In the genomic region with DNA sequence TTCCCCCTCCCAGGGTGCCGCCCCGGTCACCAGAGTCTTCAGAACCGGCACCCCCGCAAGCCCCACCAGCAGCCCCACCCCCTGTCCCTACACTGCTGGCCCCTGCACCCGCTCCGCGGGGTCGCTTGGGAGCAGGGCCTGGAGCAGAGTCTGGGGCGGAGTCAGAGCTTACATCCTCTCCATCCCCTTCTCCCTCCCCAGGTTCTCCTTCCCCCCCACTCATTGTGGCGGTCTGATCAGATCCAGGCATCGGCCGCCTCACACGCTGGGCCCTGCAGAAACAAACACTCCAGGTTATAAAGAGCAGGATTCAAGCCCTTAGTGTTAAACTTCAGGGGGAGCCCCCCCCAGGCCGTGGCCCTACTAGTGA, we compare ENCODE assay signal across 18 mouse cellular contexts. TPM values are rescaled to one million over a fixed set of nuclear protein-coding genes. Genes with fewer than 3 reads are reported as not detected.
DNase-seq lines count a peak whose midpoint lies in the region; ATAC-seq lines count a peak whose summit lies in the region.
"Had no signal": no experiment of that assay in that cellular context is flagged by ENCODE, and none has a peak within 500 bp of the region (broad histone marks: within the 10 kb centered on the region; RNA-seq: fewer than 3 reads in every experiment).

No protein-coding gene starts in this region.

- H3K4me1 ChIP-seq in midbrain, embryonic 12.5 days: peaks cover 35% of the 10 kb centered on the region
- peaks cover 32% of the 10 kb centered on the region for H3K4me1 ChIP-seq in midbrain, embryonic 14.5 days (ENCODE audit: control insufficient read depth, insufficient read depth, low read length)

- DNase-seq in cerebellum, adult 8-10 months: peak; percentile 18
- DNase-seq in cerebellum, adult 18-20 months: no peak
- peak; percentile 90 for DNase-seq in heart, adult 11 months
- DNase-seq in heart, postnatal 10 days: no peak
- DNase-seq in midbrain, embryonic 14.5 days: no peak
- DNase-seq in testis, postnatal 14 days (ENCODE audit: low spot score): peak; percentile 11
- no peak for DNase-seq in thymus, adult 18-20 months
- DNase-seq: adrenal gland, postnatal 36 days; liver, embryonic 13.5 days; right cerebral cortex, postnatal 14 days had no signal

- peaks cover 38% of the 10 kb centered on the region for H3K36me3 ChIP-seq in midbrain, embryonic 12.5 days
- H3K36me3 ChIP-seq in midbrain, embryonic 14.5 days (ENCODE audit: control insufficient read depth, insufficient read depth, low read length): peaks cover 25% of the 10 kb centered on the region

- no peaks in the 10 kb centered on the region for H3K27me3 ChIP-seq in midbrain, embryonic 12.5 days
- H3K27me3 ChIP-seq in midbrain, embryonic 14.5 days (ENCODE audit: control insufficient read depth, insufficient read depth, low read length): no peaks in the 10 kb centered on the region
- H3K27me3 ChIP-seq: CH12.LX; embryonic facial prominence, embryonic 12.5 days; limb, embryonic 12.5 days; liver, embryonic 13.5 days; lung, embryonic 15.5 days had no signal

- H3K4me2 ChIP-seq in midbrain, embryonic 12.5 days (replicated peaks): no peak overlapping the region
- no peak overlapping the region for H3K4me2 ChIP-seq in midbrain, embryonic 14.5 days (ENCODE audit: low read length)
- H3K4me2 ChIP-seq: embryonic facial prominence, embryonic 12.5 days; limb, embryonic 12.5 days; liver, embryonic 13.5 days; lung, embryonic 15.5 days had no signal

- no peak for ATAC-seq in midbrain, embryonic 12.5 days (ENCODE audit: low FRiP score, low read depth)
- ATAC-seq in midbrain, embryonic 14.5 days (ENCODE audit: low FRiP score, low TSS enrichment): no peak
- ATAC-seq: intestine, postnatal 0 days had no signal

- H3K9me3 ChIP-seq in midbrain, embryonic 12.5 days: peaks cover 13% of the 10 kb centered on the region
- no peaks in the 10 kb centered on the region for H3K9me3 ChIP-seq in midbrain, embryonic 14.5 days (ENCODE audit: control insufficient read depth, low read length)

- H3K9ac ChIP-seq in midbrain, embryonic 12.5 days (replicated peaks): no peak overlapping the region
- no peak overlapping the region for H3K9ac ChIP-seq in midbrain, embryonic 14.5 days (replicated peaks; ENCODE audit: low read length)
- H3K9ac ChIP-seq: embryonic facial prominence, embryonic 12.5 days; limb, embryonic 12.5 days; liver, embryonic 13.5 days; lung, embryonic 15.5 days had no signal

- 95% methylated on average over 14 of the region's 14 CpGs for WGBS in midbrain, embryonic 12.5 days
- 94% methylated on average over 14 of the region's 14 CpGs for WGBS in midbrain, embryonic 14.5 days

- intact Hi-C loops in heart, postnatal 10 days (cut with DNase I): no loop called here

- 0 out of 2 replicates have a peak overlapping the region, but pooled peaks have one; percentile 4 for H3K27ac ChIP-seq in midbrain, embryonic 12.5 days (replicated peaks)
- H3K27ac ChIP-seq in midbrain, embryonic 14.5 days (replicated peaks; ENCODE audit: low read depth, low read length): no peak overlapping the region
- H3K27ac ChIP-seq: embryonic facial prominence, embryonic 12.5 days; layer of hippocampus, adult 2 months; limb, embryonic 12.5 days; liver, embryonic 13.5 days; lung, embryonic 15.5 days; stomach, postnatal 0 days had no signal

- no peak overlapping the region for H3K4me3 ChIP-seq in midbrain, embryonic 12.5 days
- H3K4me3 ChIP-seq in midbrain, embryonic 14.5 days (replicated peaks; ENCODE audit: low read depth, low read length): no peak overlapping the region
- H3K4me3 ChIP-seq: embryonic facial prominence, embryonic 12.5 days; layer of hippocampus, adult 2 months; limb, embryonic 12.5 days; liver, embryonic 13.5 days; lung, embryonic 15.5 days had no signal

RNA-seq across cellular contexts. Expression of a gene that starts 2.1 kb away (rescaled TPM):
- 10 to 100 TPM; 16.5 to 17.6 TPM for total RNA-seq in heart, postnatal 10 days (2021)
- polyA plus RNA-seq in midbrain, embryonic 12.5 days (2016; fragmentation: Nextera tagmentation; extraction: Ambion mirVana): 25.2 and 27.0 TPM in 2 replicates
- polyA plus RNA-seq in midbrain, embryonic 14.5 days (2014; fragmentation: Nextera tagmentation; extraction: Ambion mirVana): 9.1 and 18.5 TPM in 2 replicates

RNA-seq across cellular contexts. Expression of a gene that starts 5.5 kb away (rescaled TPM):
- 10 to 100 TPM; 80.8 to 88.1 TPM for total RNA-seq in heart, postnatal 10 days (2021)
- polyA plus RNA-seq in midbrain, embryonic 12.5 days (2016; fragmentation: Nextera tagmentation; extraction: Ambion mirVana): 110 and 131 TPM in 2 replicates
- polyA plus RNA-seq in midbrain, embryonic 14.5 days (2014; fragmentation: Nextera tagmentation; extraction: Ambion mirVana): 56.1 and 75.0 TPM in 2 replicates

RNA-seq across cellular contexts. Expression of a gene that starts 9.1 kb away (rescaled TPM):
- total RNA-seq in heart, postnatal 10 days (2021): 10 to 100 TPM; 81.7 to 84.4 TPM
- 180 and 184 TPM in 2 replicates for polyA plus RNA-seq in midbrain, embryonic 12.5 days (2016; fragmentation: Nextera tagmentation; extraction: Ambion mirVana)
- polyA plus RNA-seq in midbrain, embryonic 14.5 days (2014; fragmentation: Nextera tagmentation; extraction: Ambion mirVana): 95.7 and 97.0 TPM in 2 replicates

RNA-seq across cellular contexts. Expression of a gene that starts 9.2 kb away (rescaled TPM):
- 10 to 100 TPM; 45.4 to 46.7 TPM for total RNA-seq in heart, postnatal 10 days (2021)
- 68.0 and 68.4 TPM in 2 replicates for polyA plus RNA-seq in midbrain, embryonic 12.5 days (2016; fragmentation: Nextera tagmentation; extraction: Ambion mirVana)
- polyA plus RNA-seq in midbrain, embryonic 14.5 days (2014; fragmentation: Nextera tagmentation; extraction: Ambion mirVana): 33.3 and 33.4 TPM in 2 replicates

RNA-seq across cellular contexts. Expression of a gene that starts 16.8 kb away (rescaled TPM):
- total RNA-seq in heart, postnatal 10 days (2021): 1 to 10 TPM; 1.5 to 1.8 TPM
- 2.3 and 4.0 TPM in 2 replicates for polyA plus RNA-seq in midbrain, embryonic 12.5 days (2016; fragmentation: Nextera tagmentation; extraction: Ambion mirVana)
- polyA plus RNA-seq in midbrain, embryonic 14.5 days (2014; fragmentation: Nextera tagmentation; extraction: Ambion mirVana): 2.4 and 2.9 TPM in 2 replicates

Comparison
In these comparisons a context has a peak if more than half of its experiments do, and no peak if none do; other contexts are left out.
1. DNase-seq: peak in cerebellum, adult 8-10 months (single experiment), heart, adult 11 months (single experiment) and testis, postnatal 14 days (single experiment); none in cerebellum, adult 18-20 months (0 of 2), heart, postnatal 10 days (0 of 2), midbrain, embryonic 14.5 days (single experiment) and thymus, adult 18-20 months (0 of 2).